Mouse (Mus musculus): ENCODE measurements around the gene Tom1l2.

DNA sequence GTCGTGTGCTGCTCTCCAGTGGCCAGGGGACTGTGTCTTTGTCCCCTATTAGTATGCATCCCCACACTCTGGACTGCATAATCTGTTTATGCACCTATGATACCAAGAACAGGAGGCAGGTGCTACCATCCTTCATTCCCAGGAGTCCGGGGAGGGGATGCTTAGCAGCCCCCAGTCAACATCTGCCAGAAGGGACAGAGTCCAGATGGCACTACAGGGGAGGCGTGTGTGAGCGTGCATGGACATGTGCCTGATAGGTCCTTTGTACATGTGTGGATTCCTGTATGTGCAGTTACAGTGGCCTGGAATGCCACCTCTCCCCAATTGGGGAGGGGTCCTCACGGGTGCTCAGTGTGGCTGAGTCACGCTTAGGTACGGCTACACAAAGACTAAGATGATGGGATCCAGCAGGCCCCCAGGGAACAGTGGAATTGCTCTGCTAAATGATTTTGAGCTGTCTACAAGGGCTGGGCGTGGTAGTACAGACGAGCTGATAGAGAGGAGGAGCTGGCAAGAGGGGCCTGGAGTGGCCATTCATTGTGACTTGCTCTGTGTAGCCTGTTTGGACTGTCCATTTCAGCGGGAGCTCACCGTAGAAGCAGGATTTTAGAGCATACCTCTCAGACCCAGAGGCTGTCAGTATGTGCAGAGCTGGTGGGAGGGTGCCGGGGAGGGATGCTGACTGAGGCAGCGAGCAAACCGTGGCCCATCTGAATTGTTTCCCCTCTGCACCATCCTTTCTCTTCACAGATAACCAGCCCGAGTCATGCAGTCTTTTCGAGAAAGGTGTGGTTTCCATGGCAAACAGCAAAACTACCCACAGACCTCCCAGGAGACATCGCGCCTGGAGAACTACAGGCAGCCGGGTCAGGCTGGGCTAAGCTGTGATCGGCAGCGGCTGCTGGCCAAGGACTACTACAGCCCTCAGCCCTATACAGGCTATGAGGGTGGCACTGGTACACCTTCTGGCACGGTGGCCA is 168.1 kb downstream of the Tom1l2 start:
- TF ChIP-seq TAL1 (IDR thresholded peaks at IDR 0.05; ENCODE audit: low read length) (no peak), GATA1 (IDR thresholded peaks at IDR 0.05; ENCODE audit: low read length) (no peak)
